Mouse (Mus musculus) cerebral cortex, adult 2 months (tissue): ENCODE measurements around the gene Fam155a.

Source experiments
- WGBS: fragments of 180-500 bp; shearing (Covaris S2); methylation state at CpG from one replicate; pipeline ENCODE4 v1.1.7; 2018; 5-methylcytosine and 5-hydroxymethylcytosine counted together

Fam155a gene

GRCm38 (mm10) chr8:9404651-9405050 lies 366.3 kb downstream of the Fam155a start:
- 84% methylated on average over 3 of the region's 3 CpGs for WGBS

- WGBS, result 61% methylated on average over 4 of the region's 4 CpGs
Measured at GRCm38 (mm10) chr8:9402393-9402792, 368.6 kb downstream of the Fam155a start.

GRCm38 (mm10) chr8:9398606-9399263 lies 372.2 kb downstream of the Fam155a start:
- WGBS, result 49% methylated on average over 3 of the region's 3 CpGs

- 56% methylated on average over 6 of the region's 6 CpGs for WGBS
Measured at GRCm38 (mm10) chr8:9398040-9398439, 372.9 kb downstream of the Fam155a start.

- 56% methylated on average over 5 of the region's 5 CpGs for WGBS
Measured at GRCm38 (mm10) chr8:9394670-9395069, 376.3 kb downstream of the Fam155a start.

GRCm38 (mm10) chr8:9393246-9393645 lies 377.7 kb downstream of the Fam155a start:
- whole genome bisulfite sequencing, result 46% methylated on average over 2 of the region's 2 CpGs

GRCm38 (mm10) chr8:9390229-9390628 lies 380.7 kb downstream of the Fam155a start:
- 91% methylated on average over 2 of the region's 2 CpGs for WGBS

GRCm38 (mm10) chr8:9369201-9369600 lies 401.8 kb downstream of the Fam155a start:
- WGBS, result 90% methylated on average over 8 of the region's 8 CpGs

- 80% methylated on average over 6 of the region's 6 CpGs for WGBS
Measured at GRCm38 (mm10) chr8:9367721-9368120, 403.2 kb downstream of the Fam155a start.

- 80% methylated on average over 1 of the region's 1 CpGs for WGBS
Measured at GRCm38 (mm10) chr8:9365381-9365780, 405.6 kb downstream of the Fam155a start.

GRCm38 (mm10) chr8:9348523-9349135 lies 422.3 kb downstream of the Fam155a start:
- 61% methylated on average over 7 of the region's 7 CpGs for WGBS

- 87% methylated on average over 4 of the region's 4 CpGs for WGBS
Measured at GRCm38 (mm10) chr8:9347163-9347562, 423.8 kb downstream of the Fam155a start.

- WGBS, result 71% methylated on average over 4 of the region's 4 CpGs
Measured at GRCm38 (mm10) chr8:9344136-9344535, 426.8 kb downstream of the Fam155a start.

- WGBS, result 66% methylated on average over 9 of the region's 9 CpGs
Measured at GRCm38 (mm10) chr8:9342998-9343397, 428.0 kb downstream of the Fam155a start.

GRCm38 (mm10) chr8:9342593-9342992 lies 428.4 kb downstream of the Fam155a start:
- 74% methylated on average over 9 of the region's 9 CpGs for WGBS

GRCm38 (mm10) chr8:9337905-9338304 lies 433.1 kb downstream of the Fam155a start:
- WGBS, result 58% methylated on average over 8 of the region's 8 CpGs

- 47% methylated on average over 6 of the region's 6 CpGs for WGBS
Measured at GRCm38 (mm10) chr8:9335933-9336303, 435.0 kb downstream of the Fam155a start.

- WGBS, result 68% methylated on average over 10 of the region's 10 CpGs
Measured at GRCm38 (mm10) chr8:9335285-9335932, 435.6 kb downstream of the Fam155a start.

GRCm38 (mm10) chr8:9332766-9333165 lies 438.2 kb downstream of the Fam155a start:
- WGBS, result 73% methylated on average over 2 of the region's 2 CpGs

GRCm38 (mm10) chr8:9309456-9309855 lies 461.5 kb downstream of the Fam155a start:
- WGBS, result 64% methylated on average over 8 of the region's 8 CpGs

- WGBS, result 66% methylated on average over 6 of the region's 6 CpGs
Measured at GRCm38 (mm10) chr8:9303526-9304135, 467.3 kb downstream of the Fam155a start.

- WGBS, result 29% methylated on average over 2 of the region's 2 CpGs
Measured at GRCm38 (mm10) chr8:9295046-9295445, 475.9 kb downstream of the Fam155a start.

- 39% methylated on average over 2 of the region's 2 CpGs for WGBS
Measured at GRCm38 (mm10) chr8:9292532-9292931, 478.4 kb downstream of the Fam155a start.
